Mouse (Mus musculus) testis, postnatal 10 days (tissue): ENCODE measurements at regions not wholly inside any gene's neighbourhood (a gene's known extent, or its start where the extent isn't known, plus 50 kb on each side); places are given as distances from the start of the nearest gene placed in this dataset.

Experiments used
- DNase-seq: peaks from one replicate; pipeline ENCODE4 v3.0.0; 2021; ENCODE audit warnings: low spot score

- no peak for DNase-seq
Measured at GRCm38 (mm10) chr12:59834809-59835208, 615.3 kb upstream of the Fbxo33 start.

- DNase-seq: no peak
Measured at GRCm38 (mm10) chr12:59822918-59823317, 603.4 kb upstream of the Fbxo33 start.

GRCm38 (mm10) chr12:59822435-59822834 is 602.9 kb upstream of the Fbxo33 start:
- DNase-seq: no peak

- no peak for DNase-seq
Measured at GRCm38 (mm10) chr12:59821698-59822097, 602.2 kb upstream of the Fbxo33 start.

- DNase-seq: no peak
Measured at GRCm38 (mm10) chr12:59815965-59816364, 596.4 kb upstream of the Fbxo33 start.

- DNase-seq: no peak
Measured at GRCm38 (mm10) chr12:59814356-59814755, 594.8 kb upstream of the Fbxo33 start.

GRCm38 (mm10) chr12:59809224-59809623 is 589.7 kb upstream of the Fbxo33 start:
- DNase-seq: no peak

- peak; percentile 48 for DNase-seq
Measured at GRCm38 (mm10) chr12:59798051-59798450, 578.5 kb upstream of the Fbxo33 start.

- DNase-seq: peak; percentile 51
Measured at GRCm38 (mm10) chr12:59791473-59791872, 571.9 kb upstream of the Fbxo33 start.

GRCm38 (mm10) chr12:59786831-59787230 is 567.3 kb upstream of the Fbxo33 start:
- no peak for DNase-seq

GRCm38 (mm10) chr12:59770980-59771379 is 551.5 kb upstream of the Fbxo33 start:
- DNase-seq: no peak

- no peak for DNase-seq
Measured at GRCm38 (mm10) chr12:59762260-59762659, 542.7 kb upstream of the Fbxo33 start.

- no peak for DNase-seq
Measured at GRCm38 (mm10) chr12:59744768-59745167, 525.2 kb upstream of the Fbxo33 start.

GRCm38 (mm10) chr12:59743211-59743610 is 523.7 kb upstream of the Fbxo33 start:
- DNase-seq: no peak

GRCm38 (mm10) chr12:59724951-59725350 is 505.4 kb upstream of the Fbxo33 start:
- DNase-seq: no peak

GRCm38 (mm10) chr12:59722471-59723182 is 503.1 kb upstream of the Fbxo33 start:
- no peak for DNase-seq

GRCm38 (mm10) chr12:59713216-59713615 is 493.7 kb upstream of the Fbxo33 start:
- DNase-seq: no peak

GRCm38 (mm10) chr12:59683235-59683634 is 463.7 kb upstream of the Fbxo33 start:
- no peak for DNase-seq

GRCm38 (mm10) chr12:59663161-59663560 is 443.6 kb upstream of the Fbxo33 start:
- no peak for DNase-seq

- no peak for DNase-seq
Measured at GRCm38 (mm10) chr12:59630678-59631077, 411.2 kb upstream of the Fbxo33 start.

GRCm38 (mm10) chr12:59623147-59623546 is 403.6 kb upstream of the Fbxo33 start:
- no peak for DNase-seq

GRCm38 (mm10) chr12:59621132-59621531 is 401.6 kb upstream of the Fbxo33 start:
- no peak for DNase-seq

GRCm38 (mm10) chr12:59620340-59620739 is 400.8 kb upstream of the Fbxo33 start:
- no peak for DNase-seq

- no peak for DNase-seq
Measured at GRCm38 (mm10) chr12:59616075-59616474, 396.6 kb upstream of the Fbxo33 start.
